Mouse (Mus musculus) megakaryocyte, embryonic 14.5 days (primary cell): Measurements from ENCODE around the gene Nebl.

Experiments used
- FLI1 ChIP-seq: IDR thresholded peaks from 2 replicates; pipeline ENCODE4 v1.6.1; 2012; ENCODE audit warnings: low read length, inconsistent platforms, mixed read lengths
- GATA1 ChIP-seq: IDR thresholded peaks from 3 replicates; pipeline ENCODE4 v1.6.1; 2012; ENCODE audit warnings: mixed read lengths, low read length, inconsistent platforms, borderline replicate concordance

DNA sequence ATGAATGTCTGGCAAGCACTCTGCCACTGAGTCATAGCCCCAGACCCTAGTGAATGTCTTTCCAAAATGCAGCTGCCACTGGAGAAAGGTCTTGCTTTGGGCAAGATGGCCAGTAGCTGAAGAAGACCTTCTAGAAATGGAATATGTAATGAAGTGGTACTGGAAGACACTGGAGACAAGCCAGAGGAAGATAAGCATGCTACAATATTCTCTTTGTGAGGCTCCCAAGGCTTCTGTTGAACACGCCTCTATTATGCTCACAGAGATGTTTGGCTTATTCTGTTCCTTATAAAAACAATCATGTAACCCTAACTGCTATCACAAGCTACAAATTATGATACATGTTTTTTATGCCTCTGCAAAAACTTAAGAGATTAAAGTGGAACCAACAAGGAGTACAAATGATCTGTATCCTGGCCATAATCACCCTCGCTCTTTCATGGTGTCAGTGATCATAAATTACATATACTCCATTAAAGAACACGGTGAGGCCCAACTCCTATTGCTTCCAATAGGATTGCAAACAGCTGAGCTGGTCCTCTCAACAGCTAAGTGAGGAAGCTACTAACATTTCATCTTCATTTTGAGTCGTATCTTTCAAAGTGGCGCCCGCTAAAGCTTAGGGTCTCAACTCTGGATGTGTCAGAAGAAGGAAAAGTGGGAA, 145.8 kb downstream of the Nebl start:
- no peak for TF ChIP-seq GATA1
- no peak for TF ChIP-seq FLI1
